Mouse (Mus musculus): ENCODE results near the gene Olfr353.

Gene Olfr353

DNA sequence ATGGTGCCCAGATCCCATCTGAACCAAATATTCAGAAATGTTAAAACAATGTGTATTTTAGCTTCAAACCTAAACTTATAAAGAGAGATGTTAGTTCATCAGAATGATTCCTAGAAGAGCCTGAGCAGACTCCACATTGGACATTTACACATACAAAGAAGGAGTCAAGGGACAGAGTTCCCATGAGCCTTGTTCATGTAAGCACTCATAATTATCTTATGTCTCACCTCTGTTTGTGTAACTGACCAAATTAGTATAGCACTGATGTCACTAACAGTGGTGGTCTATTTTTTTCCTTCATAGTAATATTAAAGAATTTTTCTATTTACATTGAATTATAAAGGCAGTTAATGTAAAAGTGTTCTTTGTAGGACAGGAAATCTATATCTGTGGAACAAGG is at the start of gene Olfr353:
Gene Olfr353, minus strand, starts transcription at position 101 of the 400 bp plus-strand sequence.
- no peak for DNase-seq (ENCODE audit: low read depth, low spot score)

DNA sequence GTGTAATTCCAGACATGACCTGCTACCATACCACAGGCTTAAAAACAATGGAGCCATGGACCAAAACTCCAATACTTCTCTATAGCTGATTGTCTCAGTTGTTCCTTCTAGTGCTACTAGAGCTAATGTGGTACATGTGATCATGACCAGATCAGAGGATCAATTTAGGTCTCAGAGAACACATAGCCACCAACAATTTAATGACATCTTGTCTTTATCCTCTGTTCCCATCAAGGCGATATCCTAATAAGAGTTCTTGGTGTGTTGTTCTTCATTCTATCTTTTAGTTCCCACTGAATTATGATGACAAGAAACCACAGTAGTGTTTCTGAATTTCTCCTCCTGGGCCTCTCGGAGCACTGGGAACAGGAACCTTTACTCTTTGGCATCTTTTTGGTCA is 44.1 kb upstream of the Olfr353 start, which contains the start of gene Olfr356:
Gene Olfr356, plus strand, starts transcription at position 301 of the 400 bp plus-strand sequence.
- DNase-seq (ENCODE audit: low read depth, low spot score) = no peak

DNA sequence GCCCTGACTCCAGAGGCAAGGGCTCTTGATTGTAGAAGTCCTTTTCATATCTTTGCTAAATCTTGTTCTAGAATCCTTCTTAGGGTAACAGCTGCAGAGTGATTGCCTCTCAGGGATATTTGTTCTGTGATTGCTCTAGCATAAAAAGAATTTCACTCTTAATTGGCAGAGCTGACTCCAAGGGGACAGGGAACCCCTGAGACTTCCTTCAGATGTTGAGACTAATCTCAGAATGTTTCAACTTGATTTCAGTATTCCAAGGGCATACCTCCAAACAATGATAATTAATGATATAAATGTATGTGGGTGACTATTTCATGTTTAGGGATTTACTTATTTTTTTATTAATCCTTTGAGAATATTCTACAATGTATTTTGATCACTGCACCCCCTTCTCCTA is 36.1 kb upstream of the Olfr353 start, which contains the start of gene Olfr355:
Gene Olfr355, minus strand, starts transcription at position 101 of the 400 bp plus-strand sequence.
- DNase-seq (ENCODE audit: low read depth, low spot score) = no peak

DNA sequence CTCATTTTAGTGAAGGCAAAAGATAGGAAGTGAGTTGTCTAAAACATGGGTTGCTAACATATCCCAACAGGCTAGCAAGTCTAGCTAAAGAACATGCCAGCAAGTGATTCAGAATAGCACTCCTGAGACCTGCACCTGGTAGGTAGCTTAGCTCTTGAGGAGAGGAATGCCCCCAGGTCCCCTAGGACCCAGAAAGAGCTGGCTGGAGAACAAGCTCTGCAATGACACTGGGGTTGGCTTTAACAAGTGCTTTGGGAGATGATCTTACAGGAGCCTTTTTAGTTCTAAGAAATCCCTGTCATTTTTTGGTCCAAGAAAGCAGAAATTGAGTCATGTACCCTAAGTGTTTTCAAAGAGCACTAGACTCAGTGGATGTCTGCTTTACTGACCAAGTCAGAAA is 12.6 kb upstream of the Olfr353 start, which contains the start of gene Olfr354:
Gene Olfr354, plus strand, starts transcription at position 301 of the 400 bp plus-strand sequence.
- DNase-seq (ENCODE audit: low read depth, low spot score) = no peak

DNA sequence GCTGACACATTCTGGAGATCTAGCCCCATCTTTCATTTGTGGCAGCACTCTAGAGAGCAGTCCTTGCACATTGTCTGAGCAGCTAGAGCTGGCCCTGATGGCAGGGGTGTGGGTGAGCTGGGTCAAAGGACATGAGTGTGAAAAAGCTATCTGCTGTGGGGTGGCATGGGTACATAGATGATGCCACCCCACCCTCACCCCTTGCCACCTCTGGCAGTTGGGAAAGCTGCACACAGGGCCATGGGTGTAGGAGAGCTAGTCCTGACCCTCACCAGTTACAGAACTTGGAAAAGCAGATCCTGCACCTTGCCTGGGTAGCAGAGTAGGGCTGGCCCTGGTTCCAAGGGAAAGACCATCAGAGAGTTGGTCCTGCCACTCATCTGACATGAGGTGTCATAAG is 4.4 kb upstream of the Olfr353 start:
- DNase-seq (ENCODE audit: low read depth, low spot score) = no peak

DNA sequence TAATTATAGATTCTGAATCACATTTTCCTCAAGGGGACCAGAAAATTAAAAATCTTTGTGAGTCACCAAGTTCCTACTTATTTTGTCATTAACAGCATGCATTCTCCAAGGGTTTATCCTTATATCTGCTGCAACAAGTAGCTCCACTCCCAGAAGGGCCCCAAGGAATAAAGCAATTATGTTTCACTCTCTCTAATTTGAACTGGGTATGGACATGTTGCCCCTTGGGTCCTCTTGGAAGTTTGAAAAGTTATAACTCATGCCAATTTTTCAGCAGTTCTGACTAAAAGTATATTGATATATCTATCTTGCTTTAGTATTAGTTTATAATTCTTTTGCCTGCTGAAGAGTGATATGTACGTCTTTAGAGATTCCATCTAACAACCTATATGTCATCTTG is 24.6 kb downstream of the Olfr353 start, which contains the start of gene Olfr352:
Gene Olfr352, plus strand, starts transcription at position 301 of the 400 bp plus-strand sequence.
- DNase-seq (ENCODE audit: low read depth, low spot score) = no peak

DNA sequence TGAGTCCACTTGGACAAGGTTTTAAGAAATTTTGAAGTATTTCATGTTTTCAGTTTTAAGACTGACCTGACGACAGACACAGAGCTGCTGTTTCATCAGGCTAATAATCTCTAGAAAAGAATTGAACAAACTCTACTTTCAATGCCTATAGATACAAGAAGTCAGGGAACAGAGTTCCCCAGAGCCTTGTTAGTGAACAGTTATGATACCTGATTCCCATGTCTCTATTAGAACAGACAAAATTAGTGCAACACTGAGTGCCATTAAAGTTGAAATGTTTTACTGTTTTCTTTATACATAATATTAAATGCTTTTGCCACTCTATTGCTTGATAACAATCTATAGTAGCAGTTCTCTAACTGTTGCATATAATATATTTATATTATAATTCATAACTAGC is 30.2 kb downstream of the Olfr353 start, which contains the start of gene Olfr351:
Gene Olfr351, minus strand, starts transcription at position 101 of the 400 bp plus-strand sequence.
- no peak for DNase-seq (ENCODE audit: low read depth, low spot score)

DNA sequence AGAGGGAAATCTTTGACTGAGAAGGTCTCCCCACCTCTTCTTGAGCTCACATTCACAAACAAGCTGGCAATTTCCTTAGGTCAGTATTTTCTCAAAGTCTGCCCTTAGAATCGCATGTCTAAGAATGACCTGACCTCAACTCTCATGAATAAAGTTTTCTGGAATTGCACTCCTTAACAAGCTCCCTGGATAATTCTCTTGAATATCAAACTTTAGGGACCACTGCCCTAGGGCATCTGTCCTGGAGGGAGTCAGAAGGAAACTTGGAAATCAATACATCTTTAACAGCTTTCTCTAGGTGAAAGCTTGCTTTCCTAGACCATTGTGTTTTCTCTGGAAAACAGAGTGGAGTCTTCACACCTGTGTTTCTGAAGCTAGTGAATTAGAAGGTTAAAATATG is 46.7 kb downstream of the Olfr353 start, which contains the start of gene Olfr350:
Gene Olfr350, plus strand, starts transcription at position 301 of the 400 bp plus-strand sequence.
- no peak for DNase-seq (ENCODE audit: low read depth, low spot score)

Data from CD4-positive, CD25-positive, alpha-beta regulatory T cell, adult 2 months (primary cell).